Mouse (Mus musculus) intestine, postnatal 0 days (tissue): Measurements from ENCODE around the gene Qprt. TPM values are rescaled to one million over a fixed set of nuclear protein-coding genes. Genes with fewer than 3 reads are reported as not detected.

Experiments used
- ATAC-seq: fragments of 200-750 bp; cut with Nextera tagmentation; 2 replicates; pipeline ENCODE4 v1.8.0; 2017; ENCODE audit warnings: mild to moderate bottlenecking, moderate TSS enrichment, moderate library complexity
- H3K27ac ChIP-seq: fragments of 300-500 bp; sonication (generic); 2 replicates; pipeline ENCODE4 v1.5.1; 2014; ENCODE audit warnings: mild to moderate bottlenecking, low read depth, low read length, moderate library complexity
- H3K27me3 ChIP-seq: fragments of 300-500 bp; sonication (generic); replicated peaks from 2 replicates; pipeline ENCODE4 v1.6.1; 2014; ENCODE audit warnings: low read length, mixed read lengths; ENCODE audit not compliant: control insufficient read depth, insufficient read depth
- H3K36me3 ChIP-seq: fragments of 300-500 bp; sonication (generic); 2 replicates; pipeline ENCODE4 v1.6.1; 2014; ENCODE audit warnings: mild to moderate bottlenecking, moderate library complexity; ENCODE audit not compliant: control insufficient read depth, insufficient read depth
- H3K4me1 ChIP-seq: fragments of 300-500 bp; sonication (generic); replicated peaks from 2 replicates; pipeline ENCODE4 v1.6.1; 2014; ENCODE audit warnings: antibody characterized with exemption, low read length, mixed read lengths; ENCODE audit not compliant: control insufficient read depth, insufficient read depth
- H3K4me2 ChIP-seq: fragments of 300-500 bp; sonication (generic); replicated peaks from 2 replicates; pipeline ENCODE4 v1.6.1; 2014; ENCODE audit warnings: low read depth, mild to moderate bottlenecking, moderate library complexity
- H3K4me3 ChIP-seq: fragments of 300-500 bp; sonication (generic); 2 replicates; pipeline ENCODE4 v1.5.1; 2014; ENCODE audit warnings: low read depth, low read length
- H3K9ac ChIP-seq: fragments of 300-500 bp; sonication (generic); 2 replicates; pipeline ENCODE4 v1.6.1; 2014; ENCODE audit warnings: mild to moderate bottlenecking, low read depth, low read length
- H3K9me3 ChIP-seq: fragments of 300-500 bp; sonication (generic); 2 replicates; pipeline ENCODE4 v1.6.1; 2016; ENCODE audit warnings: mixed run types; ENCODE audit not compliant: control insufficient read depth
- CTCF ChIP-seq: sonication (generic); IDR thresholded peaks from 2 replicates; pipeline ENCODE4 v1.5.1; 2016; ENCODE audit warnings: low read depth, mild to moderate bottlenecking, control low read depth, antibody characterized with exemption, moderate library complexity
- WGBS: fragments of 180-500 bp; shearing (Covaris S2); extraction: QIAGEN DNeasy Blood & Tissue Kit; methylation state at CpG from one replicate; pipeline ENCODE4 v1.1.7; 2014; 5-methylcytosine and 5-hydroxymethylcytosine counted together
- polyA plus RNA-seq: library from polyadenylated mRNA; unstranded; fragments of >200 nt; fragmentation: Nextera tagmentation; extraction: Ambion mirVana; gene quantifications from 2 replicates; pipeline ENCODE4 v1.2.1, GENCODE M21; 2015

Gene Qprt
- polyA plus RNA-seq, 1 experiment from 2014 or later: 2.0 TPM

- no peak overlapping the region for H3K9ac ChIP-seq
- 75% methylated on average over 4 of the region's 4 CpGs for WGBS
- H3K4me1 ChIP-seq: no peaks in the 10 kb centered on the region
- no peak overlapping the region for H3K27ac ChIP-seq
- no peak overlapping the region for H3K4me3 ChIP-seq
- H3K27me3 ChIP-seq: peaks cover 10% of the 10 kb centered on the region; the same call in 1 of the 2 replicates
- no peak for ATAC-seq
- H3K4me2 ChIP-seq: no peak overlapping the region
- H3K36me3 ChIP-seq: no peaks in the 10 kb centered on the region
- no peak for TF ChIP-seq CTCF
- H3K9me3 ChIP-seq: no peaks in the 10 kb centered on the region
These were observed 48.8 kb downstream of the Qprt start for GRCm38 (mm10) chr7:127073221-127073620.

- no peak for TF ChIP-seq CTCF
- ATAC-seq: peak; percentile 89
- no peaks in the 10 kb centered on the region for H3K4me1 ChIP-seq
- no peak overlapping the region for H3K4me3 ChIP-seq
- WGBS: 37% methylated on average over 4 of the region's 4 CpGs
- H3K9me3 ChIP-seq: no peaks in the 10 kb centered on the region
- no peaks in the 10 kb centered on the region for H3K36me3 ChIP-seq
- no peak overlapping the region for H3K4me2 ChIP-seq
- H3K27me3 ChIP-seq: peaks cover 10% of the 10 kb centered on the region; the same call in 1 of the 2 replicates
- no peak overlapping the region for H3K27ac ChIP-seq
- no peak overlapping the region for H3K9ac ChIP-seq
These were observed 51.1 kb downstream of the Qprt start for GRCm38 (mm10) chr7:127070871-127071413.

GRCm38 (mm10) chr7:127066317-127066716, 55.7 kb downstream of the Qprt start:
- H3K9me3 ChIP-seq: no peaks in the 10 kb centered on the region
- ATAC-seq: no peak
- no peak overlapping the region for H3K4me3 ChIP-seq
- H3K9ac ChIP-seq: no peak overlapping the region
- H3K27me3 ChIP-seq: no peaks in the 10 kb centered on the region
- WGBS: 67% methylated on average over 4 of the region's 4 CpGs
- no peak overlapping the region for H3K27ac ChIP-seq
- H3K4me2 ChIP-seq: no peak overlapping the region
- H3K36me3 ChIP-seq: no peaks in the 10 kb centered on the region
- no peak for TF ChIP-seq CTCF
- H3K4me1 ChIP-seq: no peaks in the 10 kb centered on the region

- Histone ChIP-seq H3K9me3 (no peaks in the 10 kb centered on the region), H3K27ac (no peak overlapping the region), H3K4me3 (no peak overlapping the region), H3K27me3 (no peaks in the 10 kb centered on the region), H3K4me1 (no peaks in the 10 kb centered on the region), H3K36me3 (no peaks in the 10 kb centered on the region), H3K9ac (no peak overlapping the region), H3K4me2 (no peak overlapping the region)
- ATAC-seq: no peak
- WGBS: 84% methylated on average over 6 of the region's 6 CpGs
- peak; percentile 24; the same call in 1 of the 2 replicates for TF ChIP-seq CTCF
These were observed 56.5 kb downstream of the Qprt start for GRCm38 (mm10) chr7:127065538-127065937.

Other genes starting within 250 kb of the Qprt start
- gene Taok2, start 237.5 kb downstream of the Qprt start, polyA plus RNA-seq: 11.5 and 12.9 TPM in 2 replicates
- gene Tmem219, start 199.3 kb downstream of the Qprt start, polyA plus RNA-seq: 71.1 and 73.5 TPM in 2 replicates
- gene Kctd13, start 193.3 kb downstream of the Qprt start, polyA plus RNA-seq: 11.4 and 11.9 TPM in 2 replicates
- gene Asphd1, start 172.6 kb downstream of the Qprt start, polyA plus RNA-seq: 0.16 and 0.21 TPM in 2 replicates
- gene Sez6l2, start 171.7 kb downstream of the Qprt start, polyA plus RNA-seq: 1.3 and 1.9 TPM in 2 replicates
- 159 and 169 TPM in 2 replicates for gene Cdipt, start 146.3 kb downstream of the Qprt start, polyA plus RNA-seq
- 3.2 TPM in 2 replicates for gene Cdiptos, start 146.1 kb downstream of the Qprt start, polyA plus RNA-seq
- 79.8 and 81.0 TPM in 2 replicates for gene Mvp, start 107.6 kb downstream of the Qprt start, polyA plus RNA-seq
- gene Pagr1b, start 105.7 kb downstream of the Qprt start, polyA plus RNA-seq: 0.68 TPM in 1 of 2 replicates, not detected in the other
- 26.4 and 37.5 TPM in 2 replicates for gene Pagr1a, start 104.9 kb downstream of the Qprt start, polyA plus RNA-seq
- gene Gm42742, start 101.1 kb downstream of the Qprt start, polyA plus RNA-seq: 15.7 and 27.1 TPM in 2 replicates
- 2.5 and 2.7 TPM in 2 replicates for gene Prrt2, start 101.0 kb downstream of the Qprt start, polyA plus RNA-seq
- gene Maz, start 95.2 kb downstream of the Qprt start, polyA plus RNA-seq: 32.6 and 33.9 TPM in 2 replicates
- gene Kif22, start 79.8 kb downstream of the Qprt start, polyA plus RNA-seq: 24.0 and 24.2 TPM in 2 replicates
- 175 and 225 TPM in 2 replicates for gene Zg16, start 34.9 kb downstream of the Qprt start, polyA plus RNA-seq
- gene AI467606, start 30.9 kb downstream of the Qprt start, polyA plus RNA-seq: 5.2 and 5.8 TPM in 2 replicates
- 0.09 and 0.13 TPM in 2 replicates for gene Spn, start 15.6 kb upstream of the Qprt start, polyA plus RNA-seq
- 29.2 and 30.2 TPM in 2 replicates for gene Cd2bp2, start 73.8 kb upstream of the Qprt start, polyA plus RNA-seq
- gene Tbc1d10b, start 86.2 kb upstream of the Qprt start, polyA plus RNA-seq: 15.0 and 17.1 TPM in 2 replicates
- gene Mylpf, start 86.7 kb upstream of the Qprt start, polyA plus RNA-seq: 10.7 and 12.3 TPM in 2 replicates
- 7.4 and 7.6 TPM in 2 replicates for gene Zfp553, start 110.8 kb upstream of the Qprt start, polyA plus RNA-seq
- 6.3 and 6.6 TPM in 2 replicates for gene Sept1, start 110.9 kb upstream of the Qprt start, polyA plus RNA-seq
- 17.6 and 19.8 TPM in 2 replicates for gene Zfp771, start 122.0 kb upstream of the Qprt start, polyA plus RNA-seq
- 75.2 and 80.9 TPM in 2 replicates for gene Dctpp1, start 138.5 kb upstream of the Qprt start, polyA plus RNA-seq
- 335 and 364 TPM in 2 replicates for gene Sephs2, start 151.8 kb upstream of the Qprt start, polyA plus RNA-seq
- 0.69 and 0.87 TPM in 2 replicates for gene Itgal, start 174.0 kb upstream of the Qprt start, polyA plus RNA-seq
- gene Zfp768, start 223.4 kb upstream of the Qprt start, polyA plus RNA-seq: 16.3 and 18.0 TPM in 2 replicates